Mouse (Mus musculus) heart, embryonic 10.5 days (tissue): ENCODE measurements around the gene Tmem207. TPM values are rescaled to one million over a fixed set of nuclear protein-coding genes. Genes with fewer than 3 reads are reported as not detected.

Experiments
- polyA plus RNA-seq: library from polyadenylated mRNA; unstranded; fragments of >200 nt; fragmentation: Nextera tagmentation; extraction: Ambion mirVana; gene quantifications from 2 replicates; pipeline ENCODE4 v1.2.1, GENCODE M21; 2016

Tmem207 gene
- polyA plus RNA-seq, 1 experiment from 2014 or later = not detected

Other genes starting within 250 kb of the Tmem207 start
- 1.1 and 3.6 TPM in 2 replicates for gene Cldn1, start 154.9 kb downstream of the Tmem207 start, polyA plus RNA-seq
- not detected in 2 replicates for gene Cldn16, start 63.6 kb downstream of the Tmem207 start, polyA plus RNA-seq
- gene Il1rap, start 54.9 kb upstream of the Tmem207 start, polyA plus RNA-seq = 5.2 and 7.4 TPM in 2 replicates